Mouse (Mus musculus) neural tube, embryonic 11.5 days (tissue): Measurements from ENCODE around the gene Psmd13. TPM values are rescaled to one million over a fixed set of nuclear protein-coding genes. Genes with fewer than 3 reads are reported as not detected.
"Not testable (repeated sequence)": the region's sequence is repeated elsewhere in the genome, so short reads cannot be mapped to it uniquely, and the experiment has no call there.

Experiments used
- ATAC-seq: fragments of 200-750 bp; cut with Nextera tagmentation; 2 replicates; pipeline ENCODE4 v1.8.0; 2017; ENCODE audit warnings: moderate number of reproducible peaks, mild to moderate bottlenecking, moderate TSS enrichment, moderate library complexity; ENCODE audit not compliant: insufficient read depth, low FRiP score, low TSS enrichment
- DNase-seq: peaks from one replicate; pipeline ENCODE4 v3.0.0-alpha.2; 2015; ENCODE audit warnings: low spot score
- H3K27ac ChIP-seq: fragments of 300-500 bp; sonication (generic); 2 replicates; pipeline ENCODE4 v1.5.1; 2014; ENCODE audit warnings: low read depth, mild to moderate bottlenecking, low read length
- H3K27me3 ChIP-seq: fragments of 300-500 bp; sonication (generic); 2 replicates; pipeline ENCODE4 v1.6.1; 2014; ENCODE audit warnings: mild to moderate bottlenecking, low read length, mixed read lengths; ENCODE audit not compliant: control insufficient read depth, insufficient read depth
- H3K36me3 ChIP-seq: fragments of 300-500 bp; sonication (generic); 2 replicates; pipeline ENCODE4 v1.6.1; 2014; ENCODE audit warnings: mild to moderate bottlenecking, low read length, moderate library complexity, mixed read lengths; ENCODE audit not compliant: control insufficient read depth, insufficient read depth
- H3K4me1 ChIP-seq: fragments of 300-500 bp; sonication (generic); 2 replicates; pipeline ENCODE4 v1.6.1; 2014; ENCODE audit warnings: low read length, mixed read lengths; ENCODE audit not compliant: control insufficient read depth, insufficient read depth
- H3K4me2 ChIP-seq: fragments of 300-500 bp; sonication (generic); 2 replicates; pipeline ENCODE4 v1.6.1; 2014; ENCODE audit warnings: low read depth, mild to moderate bottlenecking, moderate library complexity
- H3K4me3 ChIP-seq: fragments of 300-500 bp; sonication (generic); 2 replicates; pipeline ENCODE4 v1.5.1; 2014; ENCODE audit warnings: low read depth, low read length
- H3K9ac ChIP-seq: fragments of 300-500 bp; sonication (generic); 2 replicates; pipeline ENCODE4 v1.6.1; 2014; ENCODE audit warnings: mild to moderate bottlenecking, low read length
- H3K9me3 ChIP-seq: fragments of 300-500 bp; sonication (generic); 2 replicates; pipeline ENCODE4 v1.6.1; 2016; ENCODE audit warnings: low read length; ENCODE audit not compliant: control insufficient read depth
- WGBS: fragments of 180-500 bp; shearing (Covaris S2); extraction: QIAGEN DNeasy Blood & Tissue Kit; methylation state at CpG from one replicate; pipeline ENCODE4 v1.1.7; 2014; 5-methylcytosine and 5-hydroxymethylcytosine counted together
- polyA plus RNA-seq: library from polyadenylated mRNA; unstranded; fragments of >200 nt; fragmentation: Nextera tagmentation; extraction: Ambion mirVana; gene quantifications from 2 replicates; pipeline ENCODE4 v1.2.1, GENCODE M21; 2014

Gene Psmd13
- polyA plus RNA-seq, 1 experiment from 2014 or later, result 158 TPM

GRCm38 (mm10) chr7:140860728-140861127, 21.0 kb upstream of the Psmd13 start:
- Histone ChIP-seq H3K27me3 (no peaks in the 10 kb centered on the region), H3K4me3 (no peak overlapping the region), H3K9ac (no peak overlapping the region), H3K4me1 (peaks cover 12% of the 10 kb centered on the region), H3K4me2 (no peak overlapping the region), H3K36me3 (peaks cover 15% of the 10 kb centered on the region; the same call in 1 of the 2 replicates), H3K27ac (no peak overlapping the region), H3K9me3 (no peaks in the 10 kb centered on the region)
- 91% methylated on average over 5 of the region's 5 CpGs for whole genome bisulfite sequencing
- DNase-seq, result no peak
- ATAC-seq, result no peak

GRCm38 (mm10) chr7:140864761-140865160, 17.0 kb upstream of the Psmd13 start:
- no peak overlapping the region for H3K4me3 ChIP-seq
- no peaks in the 10 kb centered on the region for H3K27me3 ChIP-seq
- no peak overlapping the region for H3K4me2 ChIP-seq
- H3K36me3 ChIP-seq, result peaks cover 15% of the 10 kb centered on the region; the same call in 1 of the 2 replicates
- 91% methylated on average over 12 of the region's 12 CpGs for WGBS
- no peaks in the 10 kb centered on the region for H3K4me1 ChIP-seq
- H3K27ac ChIP-seq, result no peak overlapping the region
- ATAC-seq (no peak), DNase-seq (no peak)
- H3K9me3 ChIP-seq, result no peaks in the 10 kb centered on the region
- no peak overlapping the region for H3K9ac ChIP-seq

- no peak for ATAC-seq
- Histone ChIP-seq H3K4me1 (no peaks in the 10 kb centered on the region), H3K27me3 (no peaks in the 10 kb centered on the region), H3K27ac (no peak overlapping the region), H3K4me3 (no peak overlapping the region), H3K4me2 (no peak overlapping the region), H3K9ac (no peak overlapping the region), H3K9me3 (no peaks in the 10 kb centered on the region), H3K36me3 (no peaks in the 10 kb centered on the region)
- DNase-seq, result no peak
- 91% methylated on average over 4 of the region's 4 CpGs for WGBS
Observed at GRCm38 (mm10) chr7:140874224-140874623, 7.5 kb upstream of the Psmd13 start.

GRCm38 (mm10) chr7:140877364-140877763, 4.4 kb upstream of the Psmd13 start:
- Histone ChIP-seq H3K27ac (no peak overlapping the region), H3K27me3 (no peaks in the 10 kb centered on the region), H3K4me3 (no peak overlapping the region), H3K9ac (no peak overlapping the region), H3K4me1 (0 out of 2 replicates have a peak, but pooled peaks cover 2% of the 10 kb centered on the region), H3K36me3 (no peaks in the 10 kb centered on the region), H3K9me3 (no peaks in the 10 kb centered on the region), H3K4me2 (no peak overlapping the region)
- WGBS, result 88% methylated on average over 6 of the region's 6 CpGs
- ATAC-seq (no peak), DNase-seq (no peak)

GRCm38 (mm10) chr7:140879355-140879754, 2.4 kb upstream of the Psmd13 start:
- 95% methylated on average over 7 of the region's 7 CpGs for WGBS
- Histone ChIP-seq H3K9me3 (no peaks in the 10 kb centered on the region), H3K4me3 (no peak overlapping the region), H3K36me3 (no peaks in the 10 kb centered on the region), H3K4me2 (no peak overlapping the region), H3K27ac (no peak overlapping the region), H3K9ac (no peak overlapping the region), H3K4me1 (0 out of 2 replicates have a peak, but pooled peaks cover 5% of the 10 kb centered on the region), H3K27me3 (no peaks in the 10 kb centered on the region)
- ATAC-seq (no peak), DNase-seq (no peak)

- no peaks in the 10 kb centered on the region for H3K36me3 ChIP-seq
- DNase-seq, result no peak
- H3K4me2 ChIP-seq, result no peak overlapping the region
- no peak overlapping the region for H3K9ac ChIP-seq
- ATAC-seq, result no peak
- 88% methylated on average over 3 of the region's 3 CpGs for WGBS
- H3K4me3 ChIP-seq, result no peak overlapping the region
- 0 out of 2 replicates have a peak, but pooled peaks cover 5% of the 10 kb centered on the region for H3K4me1 ChIP-seq
- H3K27ac ChIP-seq, result no peak overlapping the region
- H3K9me3 ChIP-seq, result no peaks in the 10 kb centered on the region
- H3K27me3 ChIP-seq, result no peaks in the 10 kb centered on the region
Observed at GRCm38 (mm10) chr7:140880419-140880818, 1.3 kb upstream of the Psmd13 start.

GRCm38 (mm10) chr7:140880865-140881515, 778 bp upstream of the Psmd13 start:
- no peaks in the 10 kb centered on the region for H3K27me3 ChIP-seq
- H3K9me3 ChIP-seq, result no peaks in the 10 kb centered on the region
- H3K9ac ChIP-seq, result peak overlapping the region; percentile 58
- no peak for ATAC-seq
- no peaks in the 10 kb centered on the region for H3K36me3 ChIP-seq
- H3K27ac ChIP-seq, result peak overlapping the region; percentile 70; the same call in 1 of the 2 replicates
- peak overlapping the region; percentile 66 for H3K4me3 ChIP-seq
- WGBS, result 35% methylated on average over 8 of the region's 8 CpGs
- 0 out of 2 replicates have a peak, but pooled peaks cover 5% of the 10 kb centered on the region for H3K4me1 ChIP-seq
- no peak for DNase-seq
- peak overlapping the region; percentile 71 for H3K4me2 ChIP-seq

- 0 out of 2 replicates have a peak, but pooled peaks cover 5% of the 10 kb centered on the region for H3K4me1 ChIP-seq
- WGBS, result under 1% methylated on average over 12 of the region's 12 CpGs
- H3K36me3 ChIP-seq, result peaks cover 3% of the 10 kb centered on the region
- peak overlapping the region; percentile 58 for H3K9ac ChIP-seq
- DNase-seq, result no peak
- peak; percentile 59 for ATAC-seq
- H3K4me3 ChIP-seq, result peak overlapping the region; percentile 66
- no peaks in the 10 kb centered on the region for H3K9me3 ChIP-seq
- H3K4me2 ChIP-seq, result peak overlapping the region; percentile 71
- no peaks in the 10 kb centered on the region for H3K27me3 ChIP-seq
- peak overlapping the region; percentile 70; the same call in 1 of the 2 replicates for H3K27ac ChIP-seq
Observed at GRCm38 (mm10) chr7:140882469-140882803, 668 bp downstream of the Psmd13 start.

- peaks cover 17% of the 10 kb centered on the region for H3K36me3 ChIP-seq
- not testable (repeated sequence) for DNase-seq, H3K4me3 ChIP-seq, H3K9me3 ChIP-seq, H3K4me2 ChIP-seq, H3K9ac ChIP-seq, H3K27ac ChIP-seq, H3K27me3 ChIP-seq, H3K4me1 ChIP-seq, ATAC-seq
- WGBS, result 95% methylated on average over 16 of the region's 16 CpGs
Observed at GRCm38 (mm10) chr7:140890636-140891035, 8.9 kb downstream of the Psmd13 start.
